Mouse (Mus musculus): Measurements from ENCODE around the gene Nfasc.

DNA sequence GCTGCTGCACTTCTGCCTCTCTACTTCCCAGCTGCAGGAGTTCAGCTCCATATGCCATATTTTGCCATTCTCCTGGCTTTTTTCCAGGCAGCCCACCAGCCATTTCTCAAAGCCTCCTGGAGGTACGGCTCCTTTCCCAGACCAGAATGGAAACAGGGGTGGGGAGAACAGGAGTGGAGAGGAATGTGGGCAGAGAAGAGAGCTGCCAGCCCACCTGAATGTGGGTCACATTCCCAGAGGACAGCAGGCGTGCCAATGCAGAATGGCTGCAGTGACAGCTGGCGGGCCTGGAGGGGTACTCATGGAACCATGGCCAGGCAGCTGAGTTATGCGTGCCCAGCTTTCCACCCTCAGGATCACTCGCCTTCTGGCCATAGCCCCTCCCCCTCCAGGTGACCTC, 32.2 kb downstream of the Nfasc start:
- TF ChIP-seq GATA1 (IDR thresholded peaks at IDR 0.05; ENCODE audit: borderline replicate concordance, low read length) (no peak), FLI1 (IDR thresholded peaks at IDR 0.05; ENCODE audit: low read length) (no peak)

Measured in megakaryocyte, embryonic 14.5 days (primary cell).